Mouse (Mus musculus) adrenal gland, adult (tissue): Measurements from ENCODE around the gene Mrpl33.

Source experiments
- DNase-seq, 2 experiments: peaks; one replicate each; pipeline ENCODE4 v3.0.0; 2022 to 2023; ENCODE audit warnings: low spot score in 1 of 2; ENCODE audit not compliant: inconsistent age in 2 of 2

Gene Mrpl33

GRCm38 (mm10) chr5:31636636-31637253, 40.0 kb downstream of the Mrpl33 start:
- DNase-seq, result peak in 1 of 2 experiments; percentile 79

- DNase-seq, result no peak
These were observed 43.8 kb downstream of the Mrpl33 start for GRCm38 (mm10) chr5:31640542-31640941.

GRCm38 (mm10) chr5:31642300-31642699, 45.6 kb downstream of the Mrpl33 start:
- peak in 1 of 2 experiments; percentile 64 for DNase-seq

- no peak for DNase-seq
These were observed 47.5 kb downstream of the Mrpl33 start for GRCm38 (mm10) chr5:31644272-31644671.

- no peak for DNase-seq
These were observed 48.1 kb downstream of the Mrpl33 start for GRCm38 (mm10) chr5:31644847-31645246.

- no peak for DNase-seq
These were observed 49.1 kb downstream of the Mrpl33 start for GRCm38 (mm10) chr5:31645798-31646197.

- DNase-seq, result no peak
These were observed 49.8 kb downstream of the Mrpl33 start for GRCm38 (mm10) chr5:31646574-31646973.

- DNase-seq, result no peak
These were observed 50.6 kb downstream of the Mrpl33 start for GRCm38 (mm10) chr5:31647327-31647726.

GRCm38 (mm10) chr5:31650518-31651288, 54.0 kb downstream of the Mrpl33 start:
- no peak for DNase-seq

- peak in 1 of 2 experiments; percentile 52 for DNase-seq
These were observed 59.0 kb downstream of the Mrpl33 start for GRCm38 (mm10) chr5:31655688-31656190.

- no peak for DNase-seq
These were observed 69.4 kb downstream of the Mrpl33 start for GRCm38 (mm10) chr5:31666176-31666575.

- no peak for DNase-seq
These were observed 71.7 kb downstream of the Mrpl33 start for GRCm38 (mm10) chr5:31668325-31668968.

GRCm38 (mm10) chr5:31669984-31670383, 73.2 kb downstream of the Mrpl33 start:
- no peak for DNase-seq

GRCm38 (mm10) chr5:31671137-31671536, 74.4 kb downstream of the Mrpl33 start:
- no peak for DNase-seq

GRCm38 (mm10) chr5:31673431-31673830, 76.7 kb downstream of the Mrpl33 start:
- DNase-seq, result no peak

GRCm38 (mm10) chr5:31678000-31678399, 81.3 kb downstream of the Mrpl33 start:
- DNase-seq, result no peak

GRCm38 (mm10) chr5:31680183-31680582, 83.4 kb downstream of the Mrpl33 start:
- DNase-seq, result peak in 1 of 2 experiments; percentile 24

- peak in 1 of 2 experiments; percentile 56 for DNase-seq
These were observed 85.6 kb downstream of the Mrpl33 start for GRCm38 (mm10) chr5:31682305-31682704.

- DNase-seq, result no peak
These were observed 89.3 kb downstream of the Mrpl33 start for GRCm38 (mm10) chr5:31686040-31686439.

GRCm38 (mm10) chr5:31687972-31688371, 91.2 kb downstream of the Mrpl33 start:
- no peak for DNase-seq

GRCm38 (mm10) chr5:31693191-31693590, 96.5 kb downstream of the Mrpl33 start:
- no peak for DNase-seq
